ENCODE assay signal across 8 mouse cellular contexts in genomic region chr15:80977620-80978334, GRCm38 (mm10). TPM values are rescaled to one million over a fixed set of nuclear protein-coding genes. Genes with fewer than 3 reads are reported as not detected.
DNase-seq lines count a peak whose midpoint lies in the region; ATAC-seq and TF ChIP-seq lines count a peak whose summit lies in the region.

Gene Sgsm3, plus strand, starts transcription at chr15:80977765.

- peaks cover 0 to 2% of the 10 kb centered on the region in 2 experiments for H3K36me3 ChIP-seq in CH12.LX (replicated peaks in 1 of 2; ENCODE audit: control insufficient read depth in 1 of 2, insufficient read depth in 1 of 2, low read length in 1 of 2)
- no peaks in the 10 kb centered on the region for H3K36me3 ChIP-seq in forebrain, embryonic 13.5 days (ENCODE audit: poor library complexity, severe bottlenecking)
- no peaks in the 10 kb centered on the region for H3K36me3 ChIP-seq in liver, postnatal 0 days (replicated peaks; ENCODE audit: insufficient read depth, low read length)
- no peaks in the 10 kb centered on the region for H3K36me3 ChIP-seq in neural tube, embryonic 14.5 days (ENCODE audit: control insufficient read depth, insufficient read depth, low read length)

- no peak for TF ChIP-seq RAD21 in CH12.LX (IDR thresholded peaks at IDR 0.05; ENCODE audit: low read depth, low read length)

- H3K4me2 ChIP-seq in CH12.LX (ENCODE audit: insufficient read depth, low read depth, poor library complexity, severe bottlenecking) = peak within 1 kb of the TSS; percentile 79
- peak within 1 kb of the TSS; percentile 86 for H3K4me2 ChIP-seq in forebrain, embryonic 13.5 days
- peak within 1 kb of the TSS; percentile 97 for H3K4me2 ChIP-seq in liver, postnatal 0 days (ENCODE audit: low read depth, low read length)
- peak within 1 kb of the TSS; percentile 57 for H3K4me2 ChIP-seq in neural tube, embryonic 14.5 days (ENCODE audit: low read depth, low read length)

- intact Hi-C loops in heart, postnatal 10 days (cut with DNase I) = no loop called here

- peak; percentile 81 for DNase-seq in CH12.LX (ENCODE audit: extremely low read depth)
- peak; percentile 77 for DNase-seq in c-Kit-positive CD71-positive TER-119-positive erythroid progenitor cells, embryonic 14.5 days (ENCODE audit: low spot score)
- DNase-seq in heart, postnatal 10 days = peak; percentile 84 to 88
- no peak for DNase-seq in large intestine, adult 2 months (ENCODE audit: low read depth, low spot score)
- DNase-seq in liver, postnatal 0 days = peak; percentile 90
- peak; percentile 90 for DNase-seq in testis, postnatal 10 days (ENCODE audit: low spot score)

- no peak within 1 kb of the TSS for H3K27ac ChIP-seq in CH12.LX (ENCODE audit: insufficient read depth, low read depth)
- H3K27ac ChIP-seq in forebrain, embryonic 13.5 days = peak within 1 kb of the TSS; percentile 40; the same call in 1 of the 2 replicates
- H3K27ac ChIP-seq in liver, postnatal 0 days (ENCODE audit: low read depth) = no peak within 1 kb of the TSS
- peak within 1 kb of the TSS; percentile 62 for H3K27ac ChIP-seq in neural tube, embryonic 14.5 days (ENCODE audit: low read depth, low read length)

- peak within 1 kb of the TSS; percentile 80 to 95 (median 90) for H3K4me3 ChIP-seq in CH12.LX (replicated peaks in 1 of 3; ENCODE audit: low read depth in 2 of 3, low read length in 2 of 3, poor library complexity in 1 of 3)
- H3K4me3 ChIP-seq in forebrain, embryonic 13.5 days = peak within 1 kb of the TSS; percentile 88
- peak within 1 kb of the TSS; percentile 78 for H3K4me3 ChIP-seq in liver, postnatal 0 days (ENCODE audit: low read depth, low read length)
- H3K4me3 ChIP-seq in neural tube, embryonic 14.5 days (ENCODE audit: low read depth, low read length) = peak within 1 kb of the TSS; percentile 77

- TF ChIP-seq POLR2A in CH12.LX (IDR thresholded peaks at IDR 0.05; ENCODE audit: low read depth, low read length) = peak; percentile 63

- peaks cover 4% of the 10 kb centered on the region; the same call in 1 of the 2 replicates for H3K79me2 ChIP-seq in CH12.LX (replicated peaks; ENCODE audit: control insufficient read depth, extremely low read depth, insufficient read depth, poor library complexity, severe bottlenecking)

- dilution Hi-C loops in CH12.LX (cut with MboI; ENCODE audit: extremely low pct_ligation_motif_present, extremely low pct_unique_long_range_greater_than_20kb, low sequenced_read_pairs) = no loop called here

- H3K9ac ChIP-seq in CH12.LX (ENCODE audit: insufficient read depth, low read depth) = peak within 1 kb of the TSS; percentile 77
- peak within 1 kb of the TSS; percentile 84 for H3K9ac ChIP-seq in forebrain, embryonic 13.5 days
- peak within 1 kb of the TSS; percentile 71 for H3K9ac ChIP-seq in liver, postnatal 0 days (replicated peaks)
- H3K9ac ChIP-seq in neural tube, embryonic 14.5 days (replicated peaks; ENCODE audit: low read depth, low read length) = peak within 1 kb of the TSS; percentile 77

- in situ Hi-C loops in CH12.LX (cut with MboI; ENCODE audit: low pct_ligation_motif_present, low pct_unique_long_range_greater_than_20kb, low sequenced_read_pairs) = no loop called here

- no peak for TF ChIP-seq CTCF in CH12.LX (conservative IDR thresholded peaks at IDR 0.05 in 1 of 2, IDR thresholded peaks at IDR 0.05 in 1 of 2; ENCODE audit: low read depth in 2 of 2, low read length in 2 of 2)
- no peak for TF ChIP-seq CTCF in liver, postnatal 0 days (IDR thresholded peaks at IDR 0.05; ENCODE audit: low read depth)

- no peaks in the 10 kb centered on the region for H3K27me3 ChIP-seq in CH12.LX (replicated peaks)
- H3K27me3 ChIP-seq in forebrain, embryonic 13.5 days = no peaks in the 10 kb centered on the region
- no peaks in the 10 kb centered on the region for H3K27me3 ChIP-seq in liver, postnatal 0 days (ENCODE audit: insufficient read depth, low read length)
- no peaks in the 10 kb centered on the region for H3K27me3 ChIP-seq in neural tube, embryonic 14.5 days (ENCODE audit: control insufficient read depth, insufficient read depth, low read length)

- TF ChIP-seq EP300 in CH12.LX (IDR thresholded peaks at IDR 0.05; ENCODE audit: low read length) = no peak
- TF ChIP-seq EP300 in liver, postnatal 0 days (IDR thresholded peaks at IDR 0.05; ENCODE audit: low read depth) = no peak

- WGBS in forebrain, embryonic 13.5 days = under 1% methylated on average over 67 of the region's 67 CpGs
- WGBS in large intestine, adult 2 months = under 1% methylated on average over 67 of the region's 67 CpGs
- under 1% methylated on average over 60 of the region's 67 CpGs for whole genome bisulfite sequencing in liver, postnatal 0 days (ENCODE audit: insufficient replicate concordance)
- WGBS in neural tube, embryonic 14.5 days = under 1% methylated on average over 50 of the region's 67 CpGs

- peaks cover 2 to 21% of the 10 kb centered on the region in 2 experiments; a peak in 3 of 4 replicates for H3K4me1 ChIP-seq in CH12.LX (ENCODE audit: control insufficient read depth in 1 of 2, insufficient read depth in 2 of 2)
- H3K4me1 ChIP-seq in forebrain, embryonic 13.5 days = peaks cover 11% of the 10 kb centered on the region
- H3K4me1 ChIP-seq in liver, postnatal 0 days (ENCODE audit: insufficient read depth) = peaks cover 18% of the 10 kb centered on the region
- H3K4me1 ChIP-seq in neural tube, embryonic 14.5 days (ENCODE audit: control insufficient read depth, insufficient read depth, low read length) = no peaks in the 10 kb centered on the region

- H3K9me3 ChIP-seq in CH12.LX (replicated peaks; ENCODE audit: low read length) = no peaks in the 10 kb centered on the region
- no peaks in the 10 kb centered on the region for H3K9me3 ChIP-seq in forebrain, embryonic 13.5 days (replicated peaks)
- no peaks in the 10 kb centered on the region for H3K9me3 ChIP-seq in liver, postnatal 0 days (ENCODE audit: low read length)
- H3K9me3 ChIP-seq in neural tube, embryonic 14.5 days (ENCODE audit: control insufficient read depth, low read length) = no peaks in the 10 kb centered on the region

- peak; percentile 96 for ATAC-seq in forebrain, embryonic 13.5 days
- ATAC-seq in liver, postnatal 0 days = peak; percentile 92
- ATAC-seq in neural tube, embryonic 14.5 days (ENCODE audit: low read depth) = peak; percentile 96

TF ChIP-seq in CH12.LX, 34 proteins besides CTCF, POLR2A, EP300 and RAD21 (continues in another document):
- TF ChIP-seq UBTF (IDR thresholded peaks at IDR 0.05; ENCODE audit: low read depth, low read length) (no peak), NRF1 (IDR thresholded peaks at IDR 0.05; ENCODE audit: low read depth, low read length) (peak; percentile 97), SMC3 (IDR thresholded peaks at IDR 0.05; ENCODE audit: low read depth, low read length) (no peak), ELF1 (IDR thresholded peaks at IDR 0.05; ENCODE audit: low read depth, low read length) (peak; percentile 55; the same call in 1 of the 2 replicates), ZKSCAN1 (IDR thresholded peaks at IDR 0.05; ENCODE audit: borderline replicate concordance, low read depth, low read length) (no peak), MAFK (IDR thresholded peaks at IDR 0.05; ENCODE audit: insufficient replicate concordance, low read length) (no peak), ETS1 (conservative IDR thresholded peaks at IDR 0.05; ENCODE audit: low read depth, low read length) (no peak), POLR2AphosphoS2 (IDR thresholded peaks at IDR 0.05; ENCODE audit: low read depth, low read length) (no peak), ZNF384 (IDR thresholded peaks at IDR 0.05; ENCODE audit: low read depth, low read length) (no peak), TCF12 (IDR thresholded peaks at IDR 0.05; ENCODE audit: low read depth, low read length) (peak; percentile 61; the same call in 1 of the 2 replicates), MYC (IDR thresholded peaks at IDR 0.05; ENCODE audit: low read depth, low read length) (no peak), USF2 (conservative IDR thresholded peaks at IDR 0.05; ENCODE audit: low read depth, low read length) (no peak), ZC3H11A (IDR thresholded peaks at IDR 0.05; ENCODE audit: low read depth, low read length) (no peak), NELFE (IDR thresholded peaks at IDR 0.05; ENCODE audit: low read depth, low read length) (peak; percentile 85), JUND (conservative IDR thresholded peaks at IDR 0.05; ENCODE audit: low read depth, low read length) (no peak), MEF2A (IDR thresholded peaks at IDR 0.05; ENCODE audit: borderline replicate concordance, low read depth, low read length) (0 out of 2 replicates have a peak, but pooled peaks have one; percentile 15), CHD1 (IDR thresholded peaks at IDR 0.05; ENCODE audit: low read depth, low read length) (no peak), ZMIZ1 (IDR thresholded peaks at IDR 0.05; ENCODE audit: low read depth, low read length) (peak; percentile 73), KAT2A (IDR thresholded peaks at IDR 0.05; ENCODE audit: insufficient replicate concordance, low read length) (peak; percentile 88; the same call in 1 of the 2 replicates), CHD2 (IDR thresholded peaks at IDR 0.05; ENCODE audit: low read length) (peak; percentile 25; the same call in 1 of the 2 replicates), E2F4 (IDR thresholded peaks at IDR 0.05; ENCODE audit: insufficient replicate concordance, low read depth, low read length) (no peak), MXI1 (IDR thresholded peaks at IDR 0.05; ENCODE audit: low read depth, low read length) (peak; percentile 58; the same call in 1 of the 2 replicates), SIN3A (IDR thresholded peaks at IDR 0.05; ENCODE audit: low read length) (peak; percentile 71; the same call in 1 of the 2 replicates), USF1 (IDR thresholded peaks at IDR 0.05; ENCODE audit: low read depth, low read length) (no peak), IRF4 (IDR thresholded peaks at IDR 0.05; ENCODE audit: low read depth, low read length) (peak; percentile 40), RCOR1 (conservative IDR thresholded peaks at IDR 0.05; ENCODE audit: low read depth, low read length) (no peak), MAZ (IDR thresholded peaks at IDR 0.05; ENCODE audit: low read depth, low read length) (no peak), GABPA (IDR thresholded peaks at IDR 0.05; ENCODE audit: insufficient replicate concordance, low read depth, low read length) (peak; percentile 36; the same call in 1 of the 2 replicates)

RNA-seq across cellular contexts. Expression of gene Sgsm3, which starts in this region (rescaled TPM):
- total RNA-seq in CH12.LX (2012; rRNA removed) (25.5 and 29.5 TPM in 2 replicates), CH12.LX (2014; rRNA removed) (14.4 and 15.5 TPM in 2 replicates)
- 15.0 and 19.9 TPM in 2 replicates for polyA plus RNA-seq in CH12.LX (2012; ENCODE audit: insufficient read length, low read depth)
- polyA plus RNA-seq in forebrain, embryonic 13.5 days (2015; fragmentation: Nextera tagmentation; extraction: Ambion mirVana) = 39.2 and 42.5 TPM in 2 replicates
- total RNA-seq in heart, postnatal 10 days (2021) = 10 to 100 TPM in 1 of 2 experiments, 1 to 10 TPM in 1; 9.6 to 10.7 TPM
- 35.4 and 36.4 TPM in 2 replicates for polyA plus RNA-seq in large intestine, adult 2 months (2012; rRNA removed)
- polyA plus RNA-seq in liver, postnatal 0 days (2015; fragmentation: Nextera tagmentation; extraction: Ambion mirVana) = 5.4 and 7.5 TPM in 2 replicates
- polyA plus RNA-seq in neural tube, embryonic 14.5 days (2014; fragmentation: Nextera tagmentation; extraction: Ambion mirVana) = 57.9 and 59.2 TPM in 2 replicates

Comparison
In these comparisons a context has a peak if more than half of its experiments do, and no peak if none do; other contexts are left out.
1. H3K27ac ChIP-seq: peak in forebrain, embryonic 13.5 days (single experiment) and neural tube, embryonic 14.5 days (single experiment); none in CH12.LX (single experiment) and liver, postnatal 0 days (single experiment).
2. Peak in every context shown above with its lines, with median percentiles within 50 percentile points of each other: H3K4me2 ChIP-seq, H3K4me3 ChIP-seq, H3K9ac ChIP-seq and ATAC-seq.